Mouse (Mus musculus): Measurements from ENCODE around the gene Smok2b.
"Not testable (repeated sequence)": the region's sequence is repeated elsewhere in the genome, so short reads cannot be mapped to it uniquely, and the experiment has no call there.

The Smok2b gene

DNA sequence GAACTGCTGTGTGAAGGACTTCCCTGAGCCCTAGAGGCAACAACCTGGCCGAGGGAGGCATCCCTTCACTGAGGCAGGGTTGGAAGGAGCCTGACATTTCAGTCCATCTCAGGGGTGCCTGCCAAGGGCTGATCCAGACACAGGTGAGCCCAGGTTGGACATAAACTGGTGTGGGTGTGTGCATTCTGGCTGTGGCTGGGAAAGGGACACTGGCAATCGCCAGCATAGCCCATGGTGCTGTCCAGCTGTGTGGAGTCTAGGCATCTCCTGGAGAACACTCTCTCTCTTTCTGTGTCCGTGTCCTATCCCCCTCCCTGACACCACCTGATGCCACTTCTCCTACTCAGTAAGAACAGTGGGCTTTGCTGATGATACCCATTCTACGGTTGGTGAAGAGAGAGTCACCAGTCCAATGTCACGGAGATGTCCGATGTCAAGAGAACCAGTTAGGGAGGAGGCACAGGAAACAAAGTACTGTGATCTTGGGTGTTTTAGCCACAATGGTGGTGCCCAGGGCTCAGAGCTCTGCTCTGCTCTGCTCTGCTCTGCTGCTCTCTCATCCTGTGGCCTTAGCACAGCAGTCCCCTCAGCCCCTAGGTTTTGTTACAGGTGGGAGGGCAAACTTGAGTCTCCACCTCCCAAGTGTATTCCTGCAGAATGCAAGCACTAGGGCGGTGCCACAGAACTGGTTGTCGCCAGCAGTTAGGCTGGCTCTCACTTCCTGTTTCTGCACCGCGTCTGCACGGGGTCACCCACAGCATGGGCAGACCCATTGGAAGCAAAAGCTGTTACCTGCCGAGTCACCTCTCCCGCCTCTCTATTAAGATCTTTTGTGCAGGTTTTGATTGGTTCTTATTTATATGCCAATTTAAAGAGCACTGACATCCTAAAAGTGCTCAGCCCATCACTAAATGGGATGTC is 11.0 kb downstream of the Smok2b start:
- DNase-seq (ENCODE audit: low read depth, low spot score) = not testable (repeated sequence)

DNA sequence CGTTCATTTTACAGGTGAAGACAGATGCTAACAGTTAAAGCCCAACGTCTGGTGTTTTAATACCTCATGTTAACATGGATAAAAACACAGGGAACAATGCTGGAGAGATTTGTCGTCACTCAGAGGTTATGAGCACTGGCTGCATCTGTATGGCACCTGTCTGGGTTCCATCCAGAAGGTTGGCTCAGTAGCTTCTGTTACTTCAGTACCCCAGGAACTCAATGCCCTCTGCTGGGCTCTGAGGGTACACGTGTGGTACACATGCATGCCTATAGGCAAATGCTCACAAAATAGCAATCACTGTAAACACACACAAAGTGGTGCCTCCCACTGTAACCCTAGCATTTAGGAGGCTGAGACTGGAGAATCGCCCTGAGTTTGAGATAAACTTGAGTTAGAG is 24.7 kb downstream of the Smok2b start:
- DNase-seq (ENCODE audit: low read depth, low spot score) = not testable (repeated sequence)

All from CD4-positive, CD25-positive, alpha-beta regulatory T cell, adult 2 months (primary cell).